Mouse (Mus musculus) spleen, postnatal 14 days (tissue): Measurements from ENCODE around the gene Rasgef1a.
A peak's percentile ranks its signal among the peaks of the same experiment; 100 is the strongest.

Experiments used
- DNase-seq, 2 experiments: peaks; one replicate each; pipeline ENCODE4 v3.0.0; 2021 to 2022; ENCODE audit warnings: low spot score in 2 of 2

Gene Rasgef1a

DNA sequence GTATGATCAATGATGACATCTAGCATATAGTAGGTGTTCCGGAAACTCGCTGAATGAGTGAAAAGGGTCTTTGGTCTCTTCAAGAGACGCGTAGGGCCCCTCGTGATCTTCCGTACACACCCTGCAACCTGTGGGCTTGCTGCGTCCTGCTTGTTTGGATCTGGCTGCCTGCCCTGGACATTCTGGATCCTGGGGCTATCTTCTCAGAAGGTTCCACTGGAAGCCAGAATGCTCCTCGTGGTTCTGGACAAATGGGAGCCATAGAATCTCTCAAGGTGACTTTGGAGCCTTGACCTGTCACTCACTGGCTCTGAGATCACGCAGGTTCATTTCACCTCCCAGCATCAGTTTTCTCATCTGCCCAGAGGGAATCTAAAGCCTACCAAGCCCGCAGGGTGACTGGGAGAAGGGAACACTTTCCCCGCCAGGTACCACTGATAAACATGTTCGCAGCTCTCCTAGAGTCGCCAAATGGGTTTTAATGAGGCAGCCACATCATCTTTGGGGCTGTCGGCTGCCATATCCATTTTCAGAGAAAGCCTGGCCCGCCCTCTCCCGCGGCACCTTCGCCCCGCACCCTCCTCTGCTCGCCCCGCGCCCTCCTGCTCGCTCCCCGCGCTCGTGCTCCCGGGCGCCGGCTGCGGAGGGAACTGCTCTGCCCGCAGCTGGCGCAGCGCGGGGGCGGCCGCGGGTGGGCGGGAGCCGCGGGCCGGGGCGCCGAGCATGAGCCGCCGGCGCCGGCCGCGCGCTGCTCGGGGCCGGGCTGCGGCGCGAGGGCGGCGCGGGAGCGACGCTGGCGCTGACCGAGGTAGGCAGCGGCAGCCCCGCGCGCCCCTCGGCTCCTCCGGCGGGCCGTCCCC, at the start of gene Rasgef1a:
TSS of gene Rasgef1a (plus strand) at position 683 of the 860 bp plus-strand sequence.
- no peak for DNase-seq

DNA sequence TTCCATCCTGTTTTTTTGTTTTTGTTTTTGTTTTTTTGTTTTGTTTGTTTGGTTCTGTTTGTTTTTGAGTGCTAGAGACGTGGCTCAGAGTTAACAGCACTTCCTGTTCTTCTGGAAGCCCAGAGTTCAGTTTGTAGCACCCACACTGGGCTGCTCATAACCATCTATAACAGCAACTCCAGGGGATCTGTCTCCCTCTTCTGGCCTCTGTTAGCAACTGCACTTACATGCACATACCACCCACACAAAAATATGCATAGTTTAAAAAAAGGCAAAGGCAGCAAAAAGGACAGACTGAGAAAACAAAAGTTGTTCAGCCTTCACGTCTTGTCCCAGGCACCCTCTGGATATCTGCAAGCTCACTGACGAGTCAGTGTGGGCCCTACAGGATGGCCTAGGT, 48.0 kb upstream of the Rasgef1a start:
- DNase-seq: no peak

DNA sequence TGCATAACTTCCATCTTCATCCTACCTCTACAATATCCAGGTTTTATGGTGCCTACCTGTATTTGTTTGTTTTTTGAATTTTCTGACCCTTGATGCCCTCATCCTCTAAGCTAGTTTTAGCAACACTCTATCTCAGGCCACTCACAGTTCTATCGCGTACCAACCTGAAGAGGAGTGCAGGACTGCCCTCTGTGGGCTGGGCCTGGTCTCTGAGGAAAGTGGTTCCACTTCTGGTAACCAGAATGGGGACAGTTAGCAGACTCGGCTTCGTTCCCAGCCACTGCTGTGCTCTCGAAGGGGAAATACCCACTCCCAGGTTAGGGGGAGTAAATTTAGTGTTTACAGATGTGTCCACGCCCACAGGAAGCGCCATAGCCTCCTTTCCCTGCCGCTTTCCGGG, 44.5 kb upstream of the Rasgef1a start:
- no peak for DNase-seq

DNA sequence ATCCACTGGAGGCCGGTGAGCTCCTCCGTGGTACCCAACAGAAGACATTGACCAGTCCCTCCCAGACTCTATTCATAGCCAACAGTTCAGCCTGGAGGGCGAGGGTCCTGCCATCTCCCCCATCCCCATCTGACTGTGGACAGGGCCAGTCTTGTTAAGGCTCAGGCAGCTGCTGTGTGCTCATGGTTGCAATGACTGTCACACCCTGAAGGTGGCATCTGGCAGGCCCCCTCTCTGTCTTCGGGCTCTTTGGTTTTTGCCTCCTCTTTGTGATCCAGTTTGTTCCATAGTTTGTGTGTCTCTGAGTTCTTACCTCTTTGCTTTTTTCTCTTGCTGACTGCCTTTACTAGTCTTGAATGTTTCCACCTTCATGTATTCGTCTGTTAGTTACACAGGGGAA, 24.1 kb upstream of the Rasgef1a start:
- no peak for DNase-seq

GRCm38 (mm10) chr6:117989209-117989608, 22.0 kb upstream of the Rasgef1a start:
- DNase-seq: no peak

DNA sequence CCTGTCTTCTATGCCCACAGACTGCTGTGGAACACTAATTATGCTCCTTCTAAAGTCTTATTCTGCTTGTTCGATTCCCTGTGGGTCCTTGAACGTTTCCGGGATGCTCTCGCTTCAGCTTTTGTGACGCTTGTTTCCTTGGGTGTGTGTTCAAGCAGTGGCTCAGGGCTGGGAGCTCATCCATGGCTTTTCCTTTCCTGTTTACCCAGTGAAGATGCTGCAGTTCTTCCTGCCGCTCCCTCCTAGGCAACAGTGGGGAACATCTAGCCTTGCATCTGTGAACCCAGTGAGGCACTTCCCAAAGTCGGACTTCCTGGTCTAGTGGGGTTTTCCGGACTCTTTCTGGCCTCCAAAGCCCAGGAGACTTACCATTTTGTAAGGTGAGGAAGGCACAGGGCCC, 20.6 kb upstream of the Rasgef1a start:
- no peak for DNase-seq

GRCm38 (mm10) chr6:117991297-117991696, 19.9 kb upstream of the Rasgef1a start:
- no peak for DNase-seq

- DNase-seq: no peak
Measured at GRCm38 (mm10) chr6:117991928-117992327, 19.3 kb upstream of the Rasgef1a start.

DNA sequence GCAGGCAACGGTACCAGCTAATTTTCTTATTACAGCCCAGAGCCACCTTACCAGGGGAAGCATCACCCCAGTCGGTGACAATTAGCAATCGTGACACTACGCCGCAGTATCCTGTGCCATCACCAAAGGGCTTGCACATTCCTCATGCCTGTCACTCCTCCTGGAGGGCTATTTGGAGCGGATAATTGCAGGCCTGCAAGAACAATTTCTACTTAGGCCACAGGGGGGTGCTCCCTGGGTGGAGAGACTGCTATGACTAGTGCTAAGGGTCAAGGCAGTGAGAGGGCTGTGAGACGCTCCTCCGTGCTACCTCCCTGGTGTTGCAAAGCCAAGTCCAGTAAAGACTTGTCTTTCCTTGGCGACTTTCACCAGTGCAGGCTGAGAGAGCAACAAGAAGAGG, 16.1 kb upstream of the Rasgef1a start:
- no peak for DNase-seq

- DNase-seq: no peak
Measured at GRCm38 (mm10) chr6:118001272-118001671, 10.0 kb upstream of the Rasgef1a start.

- peak in 1 of 2 experiments; percentile 7 for DNase-seq
Measured at GRCm38 (mm10) chr6:118007302-118007701, 3.9 kb upstream of the Rasgef1a start.

DNA sequence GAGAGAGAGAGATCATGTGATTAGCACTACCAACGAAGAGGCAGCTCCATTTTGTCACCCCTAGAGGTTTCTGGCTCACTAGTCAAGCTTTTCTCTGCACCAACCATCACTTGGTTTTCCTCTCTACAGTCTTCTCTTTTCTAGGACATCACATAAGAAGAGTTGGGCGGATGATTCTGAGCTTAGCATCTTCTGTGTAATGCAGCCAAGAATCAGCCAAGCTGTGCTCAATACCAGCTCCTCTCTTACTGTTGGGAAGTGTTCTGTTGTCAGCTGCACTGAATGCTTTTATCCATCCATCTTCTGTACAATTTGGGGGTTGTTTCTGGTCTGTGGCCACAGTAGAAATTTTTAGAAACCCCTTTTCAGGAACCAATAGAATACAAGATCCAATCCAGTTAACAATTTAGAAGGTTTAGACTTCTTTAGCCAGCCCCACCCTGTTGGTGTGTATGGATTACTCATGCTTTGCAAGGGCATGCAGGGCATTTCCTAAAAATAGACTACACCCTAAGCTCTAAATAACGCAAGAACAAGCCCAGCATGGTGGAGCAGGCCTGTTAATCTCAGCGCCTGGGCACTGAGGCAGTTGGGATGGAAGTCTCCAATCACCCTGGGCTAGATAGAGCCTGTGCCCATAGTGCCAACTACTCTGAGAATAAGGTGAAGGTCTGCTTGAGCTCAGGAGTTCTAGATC, 3.2 kb upstream of the Rasgef1a start:
- DNase-seq: no peak

DNA sequence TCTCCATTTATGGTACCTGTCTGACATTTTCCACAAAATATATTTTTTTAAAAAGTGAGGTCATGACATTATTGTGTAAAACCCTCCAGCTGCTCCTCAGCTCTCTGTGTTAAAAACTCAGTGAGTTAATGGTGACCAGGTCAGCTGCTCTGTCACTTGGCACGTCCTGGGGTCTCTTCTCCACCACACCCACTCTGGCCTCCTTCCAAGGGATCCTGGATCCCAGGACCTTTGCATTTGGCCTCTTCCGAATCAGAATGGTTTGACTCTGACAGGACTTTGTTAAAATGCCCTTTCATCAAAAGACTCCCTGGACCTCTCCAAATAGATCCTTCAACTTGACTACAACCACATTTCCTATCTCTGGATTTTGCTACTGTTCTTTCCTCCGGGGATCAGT, 982 bp upstream of the Rasgef1a start:
- DNase-seq: no peak

GRCm38 (mm10) chr6:118011616-118012316, 528 bp downstream of the Rasgef1a start:
- DNase-seq: no peak

DNA sequence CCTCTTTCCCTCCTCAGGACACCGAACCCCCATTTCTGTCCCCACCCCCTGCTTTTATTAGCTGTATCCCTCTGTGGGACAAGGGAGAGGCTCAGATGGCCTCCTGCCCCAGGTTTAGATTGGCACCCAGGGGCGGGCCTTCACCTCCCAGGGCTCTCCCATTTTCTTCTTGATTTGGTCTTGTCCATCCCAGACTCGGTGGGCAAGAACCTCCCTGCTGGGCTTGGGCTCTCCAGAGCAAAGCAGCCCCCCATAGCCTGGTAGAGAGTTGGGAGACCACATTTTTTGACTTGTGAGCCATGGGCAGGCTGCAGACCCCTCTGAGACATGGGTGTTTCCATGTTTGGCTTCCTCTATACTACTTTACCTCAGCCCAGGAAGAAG, 1.1 kb downstream of the Rasgef1a start:
- DNase-seq: no peak

DNA sequence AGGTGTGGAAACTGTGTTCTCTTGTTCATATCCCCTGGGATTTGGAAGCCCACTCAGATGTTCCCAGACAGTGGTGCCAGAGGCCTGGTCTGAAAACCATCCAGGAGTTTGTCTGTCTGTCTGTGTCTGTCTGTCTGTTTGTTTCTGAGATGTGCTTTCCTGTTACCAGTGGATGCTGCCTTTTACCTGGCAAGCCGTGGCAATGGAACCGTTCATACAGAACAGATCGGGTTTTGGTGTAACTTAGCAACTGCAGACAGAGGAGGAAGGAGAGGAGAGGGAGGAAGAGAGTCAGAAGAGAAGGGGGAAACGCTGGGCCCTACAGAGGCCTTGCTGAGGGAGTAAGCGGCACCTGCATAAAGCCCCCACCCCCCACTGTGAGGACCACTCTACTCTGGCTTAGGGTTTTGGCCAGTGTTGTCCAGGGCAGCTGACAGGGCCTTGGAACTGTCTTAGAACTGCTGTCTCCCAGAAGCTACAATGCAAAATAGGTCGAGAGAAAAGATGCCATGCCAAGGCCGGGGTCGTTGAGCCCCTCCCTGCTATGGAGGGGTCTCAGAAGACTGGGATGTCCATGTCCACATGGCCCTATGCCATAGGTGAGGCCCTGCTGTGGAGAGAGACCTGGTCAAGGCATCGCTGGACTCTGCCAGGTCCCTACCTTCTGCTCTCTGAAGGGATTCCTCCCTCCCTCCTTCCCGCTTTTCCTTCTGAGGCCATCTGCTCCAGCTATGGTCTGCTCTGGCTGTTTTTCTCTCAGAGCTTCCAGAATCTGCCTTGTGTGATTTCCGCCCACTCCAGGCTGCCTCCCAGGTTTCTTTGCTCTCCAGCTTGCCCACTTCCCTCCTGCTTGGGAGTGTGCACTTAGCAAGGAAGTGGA, 2.0 kb downstream of the Rasgef1a start:
- no peak for DNase-seq

DNA sequence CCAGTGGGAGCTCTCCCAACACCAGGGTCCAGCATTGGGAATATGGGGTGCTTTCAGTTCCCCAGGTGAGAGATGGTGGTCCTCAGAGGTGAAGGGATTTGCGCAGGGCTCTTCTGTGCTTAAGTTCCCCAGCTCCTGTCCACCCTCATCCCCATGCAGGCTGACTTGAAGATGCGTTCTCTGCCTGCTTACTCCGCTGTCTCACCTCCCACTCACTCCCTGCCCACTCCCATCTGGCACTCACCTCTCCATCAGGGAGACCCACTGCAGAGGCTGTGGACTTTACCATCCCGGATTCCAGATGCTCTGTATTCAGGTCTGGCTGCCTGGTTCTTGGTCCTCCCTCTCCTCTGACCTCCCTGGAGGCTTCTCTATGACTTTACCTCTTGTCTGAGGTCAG, 3.6 kb downstream of the Rasgef1a start:
- no peak for DNase-seq

GRCm38 (mm10) chr6:118015971-118016370, 4.7 kb downstream of the Rasgef1a start:
- no peak for DNase-seq

DNA sequence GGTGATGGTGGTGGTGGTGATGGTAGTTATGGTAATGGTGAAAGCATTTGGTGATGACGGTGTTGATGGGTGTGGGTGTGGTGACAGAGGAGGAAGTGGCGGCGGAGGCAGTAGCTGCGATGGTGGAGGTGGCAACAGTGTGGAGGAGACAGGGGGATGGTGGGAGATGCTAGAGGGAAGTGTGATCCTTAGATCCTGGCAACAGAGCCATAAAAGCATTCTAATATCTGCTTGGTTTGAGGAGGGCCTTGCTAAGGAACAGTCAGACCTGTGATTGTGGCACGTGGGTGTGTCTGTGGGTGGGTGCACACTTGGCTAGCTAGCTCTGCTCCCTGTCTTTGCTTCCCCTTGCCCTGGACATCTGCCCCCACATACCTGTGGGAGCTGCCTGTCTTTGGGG, 7.4 kb downstream of the Rasgef1a start:
- DNase-seq: no peak

GRCm38 (mm10) chr6:118019569-118019968, 8.3 kb downstream of the Rasgef1a start:
- DNase-seq: no peak

GRCm38 (mm10) chr6:118022898-118023635, 11.8 kb downstream of the Rasgef1a start:
- DNase-seq: no peak
